Mouse (Mus musculus) naive thymus-derived CD4-positive, alpha-beta T cell, adult 2 months (primary cell): Measurements from ENCODE around the gene Wdr83.

ENCODE experiments used
- DNase-seq: peaks from one replicate; pipeline ENCODE4 v3.0.0-alpha.2; 2011; ENCODE audit warnings: low read depth

Wdr83 gene

DNA sequence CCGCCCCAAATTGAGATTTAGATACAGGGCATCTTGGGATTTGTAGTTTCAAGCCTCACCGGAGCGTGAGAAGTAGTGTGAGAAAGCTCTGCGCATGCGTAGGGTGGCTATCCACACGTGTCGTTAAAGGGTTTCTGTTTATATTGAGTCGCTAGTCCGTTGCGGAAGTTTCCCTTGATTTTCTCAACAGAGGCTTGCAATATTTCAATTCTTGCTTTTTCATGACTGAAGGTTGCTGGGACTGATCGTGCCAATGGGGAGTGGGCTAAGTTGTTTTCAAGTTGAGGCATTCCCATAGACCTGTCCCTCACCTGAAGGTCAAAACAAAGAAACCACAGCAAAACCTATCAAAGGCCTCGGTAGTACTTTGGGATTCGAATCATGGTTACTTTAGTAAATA lies 46.3 kb downstream of the Wdr83 start:
- DNase-seq: peak; percentile 93

DNA sequence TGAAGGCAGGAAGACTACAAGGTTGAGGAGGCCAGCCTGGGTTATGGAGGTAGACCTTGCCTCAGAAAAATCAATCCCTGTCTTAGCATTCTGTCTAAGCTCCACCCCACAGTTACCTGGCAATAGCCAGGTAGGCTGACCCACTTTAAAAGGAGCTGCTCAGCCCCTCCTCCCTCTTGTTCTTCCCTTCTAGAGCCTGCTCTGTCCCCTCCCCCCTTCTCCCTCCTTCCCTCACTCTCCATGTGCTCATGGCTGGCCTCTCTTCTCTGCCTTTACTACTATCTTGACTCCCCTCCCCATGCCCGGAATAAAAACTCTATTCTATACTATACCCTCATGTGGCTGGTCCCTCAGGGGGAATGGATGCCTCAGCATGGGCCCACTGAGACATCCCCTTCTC lies 47.2 kb downstream of the Wdr83 start:
- DNase-seq: no peak

DNA sequence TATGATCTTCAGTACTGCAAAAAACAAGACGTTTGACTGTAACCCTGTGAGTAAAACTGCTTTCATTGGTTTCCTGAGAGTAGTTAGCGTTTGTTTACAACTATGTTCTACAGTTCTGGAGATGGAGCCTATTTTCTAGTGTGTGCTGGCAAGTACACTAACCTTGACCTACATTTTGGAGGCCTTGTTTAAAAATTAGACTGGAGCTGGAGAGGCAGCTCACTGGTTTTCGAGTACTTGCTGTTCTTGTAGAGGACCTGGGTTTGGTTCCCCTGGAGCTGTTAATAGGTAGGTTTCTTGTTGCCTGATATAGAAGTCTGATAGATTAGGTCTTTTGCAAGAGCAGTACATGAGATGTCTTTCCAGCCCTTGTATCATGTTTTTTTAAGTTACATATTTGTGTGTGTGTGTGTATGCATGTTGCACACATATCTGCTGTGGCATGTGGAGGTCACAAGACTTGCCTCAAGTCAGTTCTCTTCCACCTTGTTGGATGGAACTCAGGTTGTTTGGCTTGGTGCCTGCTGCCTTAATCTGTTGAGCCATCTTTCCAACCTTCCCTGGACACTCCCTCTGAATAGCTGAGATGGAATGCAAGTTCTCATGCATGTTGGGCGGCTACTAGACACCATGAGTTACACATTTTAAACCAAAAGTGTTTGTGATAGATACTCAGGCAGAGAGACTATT lies 48.3 kb downstream of the Wdr83 start:
- DNase-seq: no peak

DNA sequence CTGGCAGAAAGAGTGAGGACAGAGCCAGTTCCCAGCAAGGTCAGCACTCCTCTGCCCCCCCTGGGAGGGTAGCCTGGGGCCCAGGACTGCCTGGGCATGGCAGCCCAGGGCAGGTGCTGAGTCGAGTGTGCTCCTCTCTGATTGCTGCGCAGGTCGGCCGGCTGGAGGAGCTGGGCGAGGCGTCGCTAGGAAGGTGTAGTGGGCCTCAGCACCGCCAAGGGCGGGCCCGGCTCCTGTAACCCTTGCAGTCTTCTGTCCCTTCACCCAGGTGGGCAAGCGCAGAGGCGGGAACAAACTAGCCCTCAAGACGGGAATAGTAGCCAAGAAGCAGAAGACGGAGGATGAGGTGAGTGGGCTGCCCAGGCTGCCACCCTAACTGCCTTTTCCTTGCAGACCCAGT lies 51.8 kb downstream of the Wdr83 start:
- DNase-seq: no peak

DNA sequence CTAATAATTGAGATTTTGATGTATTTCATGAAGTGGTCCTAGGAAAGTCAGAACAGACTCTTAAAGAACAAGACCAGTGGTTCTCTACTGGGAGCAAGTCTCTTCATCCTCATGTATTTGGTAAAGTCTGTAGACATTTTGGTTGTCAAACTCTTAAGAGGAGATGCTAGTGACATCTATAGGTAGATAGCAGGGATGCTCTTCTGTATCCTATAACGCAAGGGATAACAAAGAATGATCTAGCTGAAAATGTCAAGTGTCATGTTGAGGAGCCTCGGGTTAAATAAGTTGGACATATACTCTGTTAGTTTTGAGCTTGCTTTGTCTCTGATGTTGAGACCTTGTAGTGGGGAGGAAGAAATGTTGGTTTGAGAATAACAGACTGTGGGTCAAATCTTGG lies 53.2 kb downstream of the Wdr83 start:
- DNase-seq: peak; percentile 47

DNA sequence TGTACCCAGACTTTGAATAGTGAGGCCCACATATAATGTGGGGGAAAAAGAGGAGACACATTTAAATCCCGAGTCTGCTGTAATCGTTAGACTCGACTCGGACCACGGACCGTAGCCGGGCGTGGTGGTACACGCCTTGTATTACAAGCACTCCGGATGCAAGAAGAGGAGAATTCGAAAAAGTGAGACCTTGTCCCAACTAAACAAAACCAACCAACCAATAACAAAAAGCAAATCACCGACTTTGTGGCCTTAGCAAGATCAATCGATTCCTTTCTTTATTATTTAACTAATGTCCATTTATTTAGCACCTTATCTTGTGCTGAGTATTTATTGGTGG lies 53.6 kb downstream of the Wdr83 start:
- no peak for DNase-seq

DNA sequence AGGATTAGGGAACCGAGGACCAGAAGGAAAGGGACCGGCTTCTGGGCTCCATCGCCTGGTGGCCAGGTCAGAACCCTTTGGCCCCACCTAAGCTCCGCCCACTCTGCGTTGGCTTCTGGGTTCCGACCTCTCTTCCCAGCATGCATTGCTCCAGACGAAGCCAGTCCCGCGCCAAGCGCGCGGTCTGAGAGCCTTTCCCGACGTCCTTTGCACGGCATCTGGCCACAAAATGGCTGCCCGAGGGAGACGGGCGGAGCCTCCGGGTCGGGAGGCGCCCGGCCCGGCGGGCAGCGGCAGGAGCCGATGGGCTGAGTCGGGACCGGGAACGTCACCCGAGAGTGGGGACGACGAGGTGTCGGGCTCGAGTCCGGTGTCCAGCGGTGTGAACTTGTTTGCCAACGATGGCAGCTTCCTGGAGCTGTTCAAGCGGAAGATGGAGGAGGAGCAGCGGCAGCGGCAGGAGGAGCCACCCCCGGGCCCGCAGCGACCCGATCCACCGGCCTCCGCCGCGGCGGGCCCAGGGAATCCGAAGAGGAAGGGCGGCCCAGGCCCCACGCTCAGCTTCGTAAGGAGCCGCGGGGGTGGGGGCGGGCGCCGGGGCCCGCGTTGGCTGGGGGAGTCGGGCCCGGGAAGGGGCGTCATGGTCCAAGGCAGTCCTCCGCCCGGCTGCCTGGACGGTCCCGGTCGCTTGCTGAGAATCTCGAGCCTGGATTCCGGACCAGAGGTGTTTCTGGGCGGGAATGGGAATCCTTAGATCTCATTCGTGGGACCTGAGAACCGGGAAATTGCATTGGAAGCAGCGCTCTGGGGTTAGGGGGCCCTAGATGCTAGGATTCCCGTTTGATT lies 54.2 kb downstream of the Wdr83 start, which contains the start of gene Trir:
TSS of gene Trir (plus strand) at position 154 of the 846 bp plus-strand sequence.
- peak; percentile 93 for DNase-seq

DNA sequence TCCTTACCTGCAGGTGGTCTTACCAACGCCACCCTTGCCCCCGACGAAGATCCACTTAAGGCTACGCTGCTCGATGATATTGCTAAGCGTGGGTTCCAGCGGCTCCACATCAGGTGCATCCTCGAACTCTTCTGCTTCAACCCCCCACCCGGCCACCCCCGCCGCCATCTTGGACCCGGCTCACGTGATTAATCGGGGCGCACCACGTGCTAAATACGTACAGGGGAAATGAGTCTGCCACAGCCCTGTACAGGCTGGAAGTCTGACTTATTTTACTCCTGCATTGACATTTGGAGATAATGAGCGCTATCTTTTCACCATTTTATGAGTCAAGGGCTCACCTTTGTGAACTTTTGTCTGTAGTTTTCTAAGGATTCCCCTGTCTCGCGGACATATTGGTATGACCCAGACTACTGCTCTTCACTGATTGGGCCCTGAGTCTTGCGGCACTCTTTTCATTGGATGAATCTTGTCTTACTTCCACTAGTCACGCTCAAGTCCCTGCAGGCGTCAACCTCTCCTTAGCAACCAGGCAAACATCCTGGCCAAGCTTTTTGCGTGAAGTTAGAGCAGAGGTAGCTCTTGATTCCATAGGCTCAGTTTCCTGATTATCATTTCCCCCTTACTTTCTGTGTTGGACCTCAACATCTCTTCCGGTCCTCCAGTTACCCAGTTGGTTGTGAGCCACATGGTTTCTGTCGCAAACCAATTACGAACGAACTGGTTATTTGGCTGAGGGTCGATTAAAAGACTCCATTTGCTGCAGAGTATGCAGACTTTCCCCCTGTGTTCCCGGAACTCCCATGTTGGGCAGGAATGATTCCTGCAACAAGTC lies 55.8 kb downstream of the Wdr83 start, which contains the start of gene Asna1:
TSS of gene Asna1 (minus strand) at position 184 of the 835 bp plus-strand sequence.
- peak; percentile 97 for DNase-seq
